Mouse (Mus musculus) embryonic facial prominence, embryonic 12.5 days (tissue): ENCODE results near the gene Dner. TPM values are rescaled to one million over a fixed set of nuclear protein-coding genes. Genes with fewer than 3 reads are reported as not detected.

Source experiments
- ATAC-seq: fragments of 200-750 bp; cut with Nextera tagmentation; 2 replicates; pipeline ENCODE4 v1.8.0; 2017; ENCODE audit not compliant: insufficient number of reproducible peaks, insufficient read depth, low FRiP score, low TSS enrichment
- H3K27ac ChIP-seq: fragments of 300-500 bp; sonication (generic); 2 replicates; pipeline ENCODE4 v1.5.1; 2016; ENCODE audit warnings: mild to moderate bottlenecking
- H3K27me3 ChIP-seq: fragments of 300-500 bp; sonication (generic); 2 replicates; pipeline ENCODE4 v1.6.1; 2016; ENCODE audit warnings: mild to moderate bottlenecking, moderate library complexity
- H3K36me3 ChIP-seq: fragments of 300-500 bp; sonication (generic); 2 replicates; pipeline ENCODE4 v1.6.1; 2016; ENCODE audit warnings: mild to moderate bottlenecking
- H3K4me1 ChIP-seq: fragments of 300-500 bp; sonication (generic); 2 replicates; pipeline ENCODE4 v1.6.1; 2016
- H3K4me2 ChIP-seq: fragments of 300-500 bp; sonication (generic); replicated peaks from 2 replicates; pipeline ENCODE4 v1.6.1; 2016; ENCODE audit warnings: mild to moderate bottlenecking, moderate library complexity
- H3K4me3 ChIP-seq: fragments of 300-500 bp; sonication (generic); 2 replicates; pipeline ENCODE4 v1.5.1; 2016; ENCODE audit warnings: mild to moderate bottlenecking
- H3K9ac ChIP-seq: fragments of 300-500 bp; sonication (generic); 2 replicates; pipeline ENCODE4 v1.6.1; 2016; ENCODE audit warnings: mild to moderate bottlenecking, moderate library complexity
- H3K9me3 ChIP-seq: fragments of 300-500 bp; sonication (generic); 2 replicates; pipeline ENCODE4 v1.6.1; 2016; ENCODE audit warnings: mild to moderate bottlenecking, moderate library complexity
- WGBS: fragments of 180-500 bp; shearing (Covaris S2); methylation state at CpG from one replicate; pipeline ENCODE4 v1.1.7; 2016; 5-methylcytosine and 5-hydroxymethylcytosine counted together
- polyA plus RNA-seq: library from polyadenylated mRNA; unstranded; fragments of >200 nt; fragmentation: Nextera tagmentation; extraction: Ambion mirVana; gene quantifications from 2 replicates; pipeline ENCODE4 v1.2.1, GENCODE M21; 2016

Gene Dner
- polyA plus RNA-seq, 1 experiment from 2014 or later = 9.0 TPM

GRCm38 (mm10) chr1:84474274-84474673 lies 221.7 kb downstream of the Dner start:
- H3K27ac ChIP-seq = no peak overlapping the region
- WGBS = 84% methylated on average over 3 of the region's 3 CpGs
- no peak overlapping the region for H3K9ac ChIP-seq
- H3K4me2 ChIP-seq = no peak overlapping the region
- no peaks in the 10 kb centered on the region for H3K27me3 ChIP-seq
- ATAC-seq = no peak
- no peaks in the 10 kb centered on the region for H3K9me3 ChIP-seq
- H3K4me1 ChIP-seq = no peaks in the 10 kb centered on the region
- no peaks in the 10 kb centered on the region for H3K36me3 ChIP-seq
- H3K4me3 ChIP-seq = no peak overlapping the region

GRCm38 (mm10) chr1:84472260-84472659 lies 223.8 kb downstream of the Dner start:
- Histone ChIP-seq H3K9me3 (no peaks in the 10 kb centered on the region), H3K4me2 (no peak overlapping the region), H3K4me3 (no peak overlapping the region), H3K9ac (no peak overlapping the region), H3K27ac (no peak overlapping the region), H3K27me3 (no peaks in the 10 kb centered on the region), H3K36me3 (no peaks in the 10 kb centered on the region), H3K4me1 (no peaks in the 10 kb centered on the region)
- 81% methylated on average over 2 of the region's 2 CpGs for WGBS
- ATAC-seq = no peak

GRCm38 (mm10) chr1:84470342-84470741 lies 225.7 kb downstream of the Dner start:
- ATAC-seq = no peak
- whole genome bisulfite sequencing = 71% methylated on average over 4 of the region's 4 CpGs

GRCm38 (mm10) chr1:84467664-84468063 lies 228.4 kb downstream of the Dner start:
- Histone ChIP-seq H3K4me2 (no peak overlapping the region), H3K4me3 (no peak overlapping the region), H3K27me3 (no peaks in the 10 kb centered on the region), H3K36me3 (no peaks in the 10 kb centered on the region), H3K9ac (no peak overlapping the region), H3K4me1 (no peaks in the 10 kb centered on the region), H3K27ac (no peak overlapping the region), H3K9me3 (no peaks in the 10 kb centered on the region)
- no peak for ATAC-seq
- 71% methylated on average over 3 of the region's 3 CpGs for WGBS

More at GRCm38 (mm10) chr1:84470342-84470741, 225.7 kb downstream of the Dner start:
- Histone ChIP-seq H3K4me1 (no peaks in the 10 kb centered on the region), H3K36me3 (no peaks in the 10 kb centered on the region), H3K4me2 (no peak overlapping the region), H3K4me3 (no peak overlapping the region), H3K9ac (no peak overlapping the region), H3K27me3 (no peaks in the 10 kb centered on the region), H3K27ac (no peak overlapping the region), H3K9me3 (no peaks in the 10 kb centered on the region)

- no peak overlapping the region for H3K4me3 ChIP-seq
- no peak for ATAC-seq
Measured at GRCm38 (mm10) chr1:84464761-84465160, 231.3 kb downstream of the Dner start.

GRCm38 (mm10) chr1:84463976-84464662 lies 231.9 kb downstream of the Dner start:
- Histone ChIP-seq H3K9me3 (no peaks in the 10 kb centered on the region), H3K27me3 (no peaks in the 10 kb centered on the region), H3K27ac (no peak overlapping the region), H3K4me3 (no peak overlapping the region), H3K36me3 (no peaks in the 10 kb centered on the region), H3K4me1 (no peaks in the 10 kb centered on the region), H3K4me2 (no peak overlapping the region), H3K9ac (no peak overlapping the region)
- no peak for ATAC-seq
- WGBS = 88% methylated on average over 5 of the region's 5 CpGs

More at GRCm38 (mm10) chr1:84464761-84465160, 231.3 kb downstream of the Dner start:
- Histone ChIP-seq H3K4me1 (no peaks in the 10 kb centered on the region), H3K27me3 (no peaks in the 10 kb centered on the region), H3K9me3 (no peaks in the 10 kb centered on the region), H3K27ac (no peak overlapping the region), H3K9ac (no peak overlapping the region), H3K4me2 (no peak overlapping the region), H3K36me3 (no peaks in the 10 kb centered on the region)
- WGBS = 85% methylated on average over 3 of the region's 3 CpGs

GRCm38 (mm10) chr1:84449566-84450278 lies 246.3 kb downstream of the Dner start:
- Histone ChIP-seq H3K9ac (no peak overlapping the region), H3K4me1 (no peaks in the 10 kb centered on the region), H3K27ac (no peak overlapping the region), H3K36me3 (no peaks in the 10 kb centered on the region), H3K4me3 (no peak overlapping the region), H3K9me3 (no peaks in the 10 kb centered on the region), H3K27me3 (no peaks in the 10 kb centered on the region), H3K4me2 (no peak overlapping the region)
- no peak for ATAC-seq
- WGBS = 79% methylated on average over 10 of the region's 10 CpGs

GRCm38 (mm10) chr1:84443640-84444039 lies 252.4 kb downstream of the Dner start:
- no peak overlapping the region for H3K9ac ChIP-seq
- H3K4me1 ChIP-seq = no peaks in the 10 kb centered on the region
- H3K36me3 ChIP-seq = no peaks in the 10 kb centered on the region
- H3K27me3 ChIP-seq = no peaks in the 10 kb centered on the region
- no peak overlapping the region for H3K27ac ChIP-seq
- WGBS = 69% methylated on average over 3 of the region's 3 CpGs
- no peak overlapping the region for H3K4me2 ChIP-seq
- H3K9me3 ChIP-seq = no peaks in the 10 kb centered on the region
- H3K4me3 ChIP-seq = no peak overlapping the region
- no peak for ATAC-seq

GRCm38 (mm10) chr1:84443050-84443449 lies 253.0 kb downstream of the Dner start:
- no peak overlapping the region for H3K27ac ChIP-seq
- H3K4me2 ChIP-seq = no peak overlapping the region
- no peaks in the 10 kb centered on the region for H3K9me3 ChIP-seq
- no peak overlapping the region for H3K4me3 ChIP-seq
- H3K4me1 ChIP-seq = no peaks in the 10 kb centered on the region
- H3K27me3 ChIP-seq = no peaks in the 10 kb centered on the region
- H3K36me3 ChIP-seq = no peaks in the 10 kb centered on the region
- no peak for ATAC-seq
- WGBS = 87% methylated on average over 5 of the region's 5 CpGs
- no peak overlapping the region for H3K9ac ChIP-seq

- Histone ChIP-seq H3K4me2 (no peak overlapping the region), H3K27ac (no peak overlapping the region), H3K4me1 (no peaks in the 10 kb centered on the region), H3K27me3 (no peaks in the 10 kb centered on the region), H3K36me3 (no peaks in the 10 kb centered on the region), H3K4me3 (no peak overlapping the region), H3K9me3 (no peaks in the 10 kb centered on the region), H3K9ac (no peak overlapping the region)
- WGBS = 86% methylated on average over 3 of the region's 3 CpGs
- no peak for ATAC-seq
Measured at GRCm38 (mm10) chr1:84441419-84441818, 254.6 kb downstream of the Dner start.

- H3K4me3 ChIP-seq = no peak overlapping the region
- no peaks in the 10 kb centered on the region for H3K36me3 ChIP-seq
- H3K9ac ChIP-seq = no peak overlapping the region
- H3K9me3 ChIP-seq = no peaks in the 10 kb centered on the region
- H3K4me1 ChIP-seq = no peaks in the 10 kb centered on the region
- ATAC-seq = no peak
- no peak overlapping the region for H3K27ac ChIP-seq
- no peak overlapping the region for H3K4me2 ChIP-seq
- H3K27me3 ChIP-seq = no peaks in the 10 kb centered on the region
Measured at GRCm38 (mm10) chr1:84437565-84437964, 258.5 kb downstream of the Dner start.

GRCm38 (mm10) chr1:84436281-84436680 lies 259.7 kb downstream of the Dner start:
- no peak overlapping the region for H3K9ac ChIP-seq
- no peak overlapping the region for H3K4me2 ChIP-seq
- H3K4me1 ChIP-seq = no peaks in the 10 kb centered on the region
- no peak overlapping the region for H3K27ac ChIP-seq
- ATAC-seq = no peak
- no peaks in the 10 kb centered on the region for H3K36me3 ChIP-seq
- H3K9me3 ChIP-seq = no peaks in the 10 kb centered on the region
- H3K27me3 ChIP-seq = no peaks in the 10 kb centered on the region
- WGBS = 79% methylated on average over 1 of the region's 1 CpGs
- H3K4me3 ChIP-seq = no peak overlapping the region
